Mouse (Mus musculus): ENCODE results near the gene Abtb1.

Gene Abtb1

DNA sequence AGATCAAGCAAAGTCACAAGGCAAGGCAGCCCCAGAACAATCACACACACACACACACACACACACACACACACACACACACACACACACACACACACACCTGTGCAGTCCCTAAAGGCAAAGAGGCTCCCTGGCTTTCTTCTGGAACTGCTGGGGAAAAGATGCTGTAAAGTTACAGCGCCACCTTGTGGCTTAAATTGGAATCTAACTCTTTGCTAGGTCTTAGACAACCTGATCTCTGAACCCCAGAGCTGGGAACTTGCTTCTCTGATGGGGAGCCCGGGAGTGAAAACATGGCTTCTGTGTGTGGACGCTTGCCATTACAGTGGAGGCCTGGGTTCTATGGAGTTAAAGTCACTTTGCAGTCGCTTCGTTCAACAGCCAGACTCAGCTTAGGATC, 13.9 kb upstream of the Abtb1 start:
- DNase-seq (ENCODE audit: low spot score in 2 of 2) = peak; percentile 63 to 73

DNA sequence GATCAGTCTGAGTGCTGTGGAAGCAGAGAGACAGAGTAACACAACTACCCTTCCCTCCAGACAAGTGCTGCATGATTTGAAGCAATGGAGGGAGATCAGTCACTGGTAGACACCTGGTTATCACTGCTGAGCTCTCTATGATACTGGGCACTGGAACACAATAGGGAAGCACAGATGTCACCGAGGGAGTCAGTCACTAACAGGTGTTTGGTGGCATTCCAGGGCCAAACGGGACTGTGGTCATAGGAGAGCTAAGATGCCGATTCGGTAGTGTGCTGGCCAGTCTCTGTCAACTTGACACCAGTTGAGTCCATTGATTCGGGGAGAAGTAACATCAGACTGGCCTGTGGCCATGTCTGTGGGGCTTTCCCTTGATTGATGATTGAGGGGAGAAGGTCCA, 12.7 kb upstream of the Abtb1 start:
- DNase-seq (ENCODE audit: low spot score in 2 of 2) = no peak

DNA sequence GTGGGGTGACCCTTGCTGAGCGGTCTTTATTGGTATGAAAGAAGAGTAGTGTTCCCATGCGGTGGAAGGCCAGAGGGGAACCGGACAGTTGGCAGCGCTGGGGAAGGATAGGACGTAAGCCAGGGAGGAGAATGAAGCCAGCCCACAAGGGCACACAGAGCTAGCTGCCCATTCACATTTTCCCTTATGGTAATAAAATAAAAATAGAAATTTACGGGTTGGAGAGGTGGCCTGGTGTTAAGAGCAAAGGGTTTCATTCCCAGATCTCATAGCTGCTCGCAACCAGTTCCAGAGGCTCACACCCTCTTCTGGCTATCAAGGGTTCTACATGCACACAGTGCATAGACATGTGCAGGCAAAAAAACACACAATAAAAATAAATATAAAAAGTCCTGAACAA, 8.2 kb upstream of the Abtb1 start:
- no peak for DNase-seq (ENCODE audit: low spot score in 2 of 2)

DNA sequence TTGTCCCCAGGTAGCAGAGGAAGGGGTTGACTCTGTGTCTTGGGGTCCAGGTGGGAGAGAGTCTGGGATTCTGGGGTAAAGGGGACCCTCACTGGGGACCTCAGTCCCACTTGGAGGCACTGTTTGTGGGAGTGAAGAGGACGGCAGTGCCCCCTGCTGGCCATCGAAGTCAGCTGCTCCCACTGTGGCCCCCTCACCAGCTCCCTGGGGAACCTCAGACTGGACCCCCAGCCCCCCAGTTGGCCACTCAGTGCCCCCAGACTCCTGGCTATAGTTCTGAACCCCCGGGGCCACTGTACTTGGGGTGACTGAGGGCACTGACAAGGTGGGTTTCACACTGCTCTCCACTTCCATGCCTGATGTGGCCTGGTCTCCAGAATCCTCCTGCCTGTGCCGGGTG, 7.5 kb upstream of the Abtb1 start:
- DNase-seq (ENCODE audit: low spot score in 2 of 2) = no peak

DNA sequence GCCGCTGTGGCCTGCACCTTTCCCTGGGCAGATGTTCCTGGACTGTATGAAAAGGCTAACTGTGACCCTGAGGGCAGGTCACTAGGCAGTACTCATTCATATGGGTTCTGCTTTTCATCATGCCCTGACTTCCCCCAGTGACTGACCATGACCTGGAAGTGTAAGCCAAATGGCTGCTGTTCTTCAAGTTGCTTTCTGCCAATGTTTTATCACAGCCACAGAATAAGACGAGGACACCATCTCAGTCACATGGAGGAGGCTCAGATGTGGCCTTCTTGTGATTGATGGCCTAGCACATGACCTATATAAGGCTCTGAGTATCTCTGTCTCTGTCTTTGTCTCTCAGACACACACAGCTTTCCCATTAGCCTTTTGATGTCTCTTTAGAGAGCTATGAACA, 5.8 kb upstream of the Abtb1 start:
- no peak for DNase-seq (ENCODE audit: low spot score in 2 of 2)

DNA sequence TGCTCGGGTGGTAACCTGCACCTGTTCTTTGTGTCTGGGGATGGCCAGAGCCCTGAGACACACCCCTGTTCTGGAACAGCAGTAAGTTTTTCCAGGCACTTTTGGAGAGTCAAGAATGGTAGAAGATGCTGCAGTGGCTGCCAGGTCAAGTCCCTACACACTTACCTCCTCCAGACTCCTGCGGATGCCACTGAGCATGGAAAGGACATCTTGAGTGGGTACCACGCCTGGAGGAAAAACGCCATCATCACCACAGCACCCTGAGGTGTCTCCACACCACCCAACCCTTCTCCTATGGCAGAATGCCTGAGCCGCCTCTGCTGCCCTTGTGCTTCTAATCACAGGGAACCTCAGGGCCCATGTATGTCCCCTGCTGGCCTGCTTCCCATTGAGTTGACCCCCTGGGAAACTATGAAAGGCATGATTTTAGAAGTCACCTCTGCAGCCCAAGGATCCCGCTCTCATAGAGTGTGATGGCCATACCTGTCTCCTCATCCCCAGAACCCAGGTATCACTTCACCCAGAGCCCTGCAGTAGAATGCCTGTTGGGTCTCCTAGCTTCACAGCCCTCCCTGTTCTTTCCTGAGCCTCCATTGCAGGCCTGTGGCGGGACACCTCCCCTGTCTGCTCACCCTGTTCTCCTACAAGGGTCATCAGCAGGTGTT, 3.2 kb upstream of the Abtb1 start:
- no peak for DNase-seq (ENCODE audit: low spot score in 2 of 2)

DNA sequence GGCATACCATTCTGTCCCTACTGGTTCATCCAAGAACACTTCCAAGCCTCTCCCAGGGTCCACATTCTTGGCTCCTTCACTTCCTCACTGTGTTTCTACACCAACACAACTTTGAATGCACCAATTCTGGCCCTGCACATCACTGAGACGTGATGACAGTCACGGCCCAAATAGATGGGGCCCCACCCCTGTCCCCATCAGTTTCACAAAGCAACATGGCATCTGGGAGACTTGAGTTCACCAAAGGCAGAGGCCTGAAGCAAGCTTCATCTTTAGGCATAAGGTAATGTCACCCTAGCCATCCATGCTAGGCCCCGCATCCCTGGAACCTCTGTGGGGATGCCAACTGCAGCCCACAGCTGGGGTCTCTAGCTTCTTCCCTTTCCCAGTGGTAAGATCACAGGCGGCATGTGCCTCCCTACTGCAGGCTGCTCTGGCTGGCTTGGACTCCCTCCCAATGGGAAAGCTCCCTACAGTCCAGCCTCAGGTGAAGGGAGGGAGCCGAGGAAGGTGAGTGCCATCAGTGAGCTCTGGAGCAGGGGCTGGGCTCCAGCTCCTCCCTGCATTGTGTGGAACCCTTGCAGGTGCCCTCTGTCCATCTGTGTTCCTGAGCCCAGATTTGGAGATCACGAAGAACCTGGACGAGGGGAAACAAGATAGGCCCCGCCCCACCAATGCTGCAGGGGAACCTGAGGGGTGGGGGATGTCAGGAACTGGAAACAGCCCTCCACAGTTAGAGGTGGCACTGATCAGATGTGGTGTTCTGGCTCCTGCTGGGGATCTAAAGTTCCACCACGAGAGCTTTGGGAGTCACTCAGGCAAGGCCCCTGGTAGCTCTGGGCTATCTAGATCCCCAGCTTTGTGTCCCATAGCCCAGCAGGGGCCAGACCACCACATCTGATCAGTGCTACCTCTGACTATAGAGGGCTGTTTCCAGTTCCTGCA, 2.3 kb upstream of the Abtb1 start:
- no peak for DNase-seq (ENCODE audit: low spot score in 2 of 2)

DNA sequence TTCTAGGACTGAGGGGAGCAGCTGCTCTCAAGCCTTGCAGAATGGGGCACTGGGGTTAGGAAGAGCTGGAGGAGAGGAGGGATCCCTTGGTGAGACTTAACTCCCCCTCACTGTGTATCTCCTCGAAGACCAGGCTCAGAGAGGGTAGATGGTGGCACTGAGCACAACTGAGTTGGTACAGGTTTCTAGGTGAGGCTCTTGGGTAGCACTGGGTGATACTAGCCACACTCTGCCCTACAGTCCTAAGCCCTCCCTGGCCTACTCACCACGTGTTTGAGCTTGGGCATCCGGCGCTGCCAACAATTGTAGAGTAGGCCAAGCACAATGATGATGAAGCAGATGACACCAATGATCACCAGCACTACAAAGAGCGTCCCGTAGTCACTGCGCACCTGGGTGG, 1.5 kb upstream of the Abtb1 start:
- DNase-seq (ENCODE audit: low spot score in 2 of 2) = no peak

DNA sequence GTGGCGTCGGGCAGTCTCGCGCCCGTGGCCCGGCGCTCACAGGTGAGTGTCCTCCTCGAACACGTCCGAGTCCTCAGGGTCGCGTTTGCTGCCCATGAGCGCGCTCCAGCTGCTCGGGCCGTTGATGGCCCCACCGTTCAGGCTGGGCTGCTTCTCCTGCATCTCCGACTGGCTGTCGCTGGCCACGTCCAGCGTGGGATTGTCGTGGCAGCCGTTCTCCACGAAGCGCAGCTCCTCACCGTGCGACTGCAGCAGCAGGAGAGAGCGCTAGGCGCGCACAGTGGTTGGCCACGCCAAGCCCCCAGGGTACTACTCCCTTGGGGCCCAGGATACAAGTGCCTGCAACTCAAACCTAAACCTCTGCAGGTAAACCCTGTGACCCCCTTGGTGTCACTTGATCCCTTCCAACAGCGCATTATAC, 957 bp upstream of the Abtb1 start:
- DNase-seq (ENCODE audit: low spot score in 2 of 2) = peak; percentile 70 to 81

DNA sequence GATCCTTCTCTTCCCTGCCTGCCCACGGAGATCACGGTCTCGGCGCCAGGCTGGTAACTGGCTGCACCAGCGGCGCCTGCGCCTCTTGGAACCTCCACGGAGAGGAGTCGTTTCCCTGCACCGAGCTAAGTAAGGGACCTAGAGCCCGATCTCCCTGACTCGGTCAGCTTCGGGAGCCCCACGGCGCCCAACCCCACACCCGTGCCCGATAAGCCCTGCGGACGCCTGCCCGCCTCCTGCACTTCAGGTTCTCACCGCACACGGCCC, 337 bp downstream of the Abtb1 start:
- DNase-seq (ENCODE audit: low spot score in 2 of 2) = no peak

DNA sequence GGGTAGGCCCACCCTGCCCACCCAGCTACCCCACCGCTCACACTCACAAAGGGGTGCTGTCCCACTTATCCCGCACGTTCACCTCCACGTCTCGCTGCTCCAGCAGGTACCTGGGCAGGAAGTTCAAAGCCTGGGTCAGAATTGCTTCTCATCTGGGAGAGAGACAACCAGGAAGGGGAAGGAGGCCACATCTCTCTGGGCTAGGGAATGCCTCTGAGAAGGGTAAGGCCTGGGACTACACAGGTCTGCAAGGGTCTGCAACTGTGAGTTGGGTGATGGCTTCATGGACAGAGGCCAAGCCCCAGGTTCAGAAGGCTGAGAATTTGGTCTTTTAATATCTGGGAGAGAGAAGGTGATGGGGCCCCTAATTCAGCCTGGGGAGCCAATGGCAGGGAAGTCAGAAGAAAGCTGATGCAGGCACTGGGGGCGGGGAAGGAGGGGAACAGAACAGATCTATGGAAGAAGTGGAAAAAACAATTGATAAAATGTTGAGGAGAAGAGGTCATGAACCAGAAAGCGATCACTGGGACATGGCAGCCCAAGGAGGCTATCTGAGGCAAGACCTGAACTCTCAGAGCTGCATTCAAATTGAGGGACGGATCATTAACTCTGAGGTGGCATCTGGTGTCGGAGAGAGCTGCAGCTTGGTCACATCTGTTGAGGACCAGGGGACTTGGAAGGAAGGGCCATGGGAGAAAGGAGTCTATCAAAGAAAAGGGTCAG, 832 bp downstream of the Abtb1 start:
- no peak for DNase-seq (ENCODE audit: low spot score in 2 of 2)

DNA sequence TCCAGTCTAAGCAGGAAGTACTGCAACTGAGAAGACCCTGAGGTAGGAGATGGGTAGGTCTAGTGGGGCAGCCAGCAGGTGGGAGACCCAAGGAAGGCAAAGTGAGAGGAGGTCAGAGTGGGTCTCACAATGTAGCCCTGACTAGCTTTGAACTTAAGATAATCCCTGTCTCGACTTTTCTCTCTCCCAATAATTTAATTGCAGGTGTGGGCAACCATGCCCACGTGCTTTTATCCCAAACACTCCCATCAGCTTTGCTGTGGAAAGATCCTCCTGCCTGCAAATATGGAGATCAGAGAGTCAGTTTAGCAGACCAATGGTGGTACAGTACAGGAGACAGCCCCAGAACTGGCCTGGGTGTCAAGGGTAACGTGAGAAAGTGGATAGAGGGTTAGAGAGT, 1.6 kb downstream of the Abtb1 start:
- DNase-seq (ENCODE audit: low spot score in 2 of 2) = no peak

DNA sequence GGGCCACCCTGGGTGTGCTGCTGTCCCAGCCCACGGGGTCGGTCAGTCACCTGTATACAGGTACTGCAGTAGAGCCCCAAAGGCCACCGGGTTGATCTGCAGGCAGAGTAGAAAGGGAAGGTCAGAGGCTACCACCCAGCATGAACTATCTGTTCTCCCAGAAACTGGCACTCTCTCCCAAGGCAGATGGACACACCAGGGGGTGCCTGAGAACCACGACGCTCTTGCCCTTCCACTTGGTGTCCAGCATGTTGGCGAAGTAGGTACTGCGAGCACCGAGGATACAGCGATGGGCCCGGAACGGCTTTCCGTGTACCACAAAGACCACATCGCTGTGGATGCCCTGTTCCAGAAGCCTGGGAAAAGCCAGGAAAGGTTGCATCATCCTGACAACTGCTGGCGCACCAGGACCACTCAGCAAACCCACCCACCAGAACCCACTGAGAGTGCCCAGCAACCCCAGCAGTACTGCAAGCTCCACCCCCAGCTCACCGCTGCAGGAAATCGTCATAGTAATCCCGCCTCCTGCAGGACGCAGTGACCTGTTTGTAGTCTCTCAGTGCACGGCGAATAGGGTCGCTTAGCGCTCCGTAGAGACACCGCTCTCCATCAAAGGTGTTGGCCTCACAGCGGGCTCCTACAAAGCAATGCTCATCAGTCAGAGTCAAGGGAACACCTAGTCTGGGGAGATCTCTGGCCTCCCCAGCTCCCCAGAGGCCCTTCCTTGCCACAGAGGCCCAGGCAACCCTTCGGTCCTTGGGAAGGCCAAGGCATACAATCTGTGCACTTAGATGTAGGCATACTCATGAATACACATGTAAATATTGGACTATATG, 2.4 kb downstream of the Abtb1 start:
- DNase-seq (ENCODE audit: low spot score in 2 of 2) = no peak

DNA sequence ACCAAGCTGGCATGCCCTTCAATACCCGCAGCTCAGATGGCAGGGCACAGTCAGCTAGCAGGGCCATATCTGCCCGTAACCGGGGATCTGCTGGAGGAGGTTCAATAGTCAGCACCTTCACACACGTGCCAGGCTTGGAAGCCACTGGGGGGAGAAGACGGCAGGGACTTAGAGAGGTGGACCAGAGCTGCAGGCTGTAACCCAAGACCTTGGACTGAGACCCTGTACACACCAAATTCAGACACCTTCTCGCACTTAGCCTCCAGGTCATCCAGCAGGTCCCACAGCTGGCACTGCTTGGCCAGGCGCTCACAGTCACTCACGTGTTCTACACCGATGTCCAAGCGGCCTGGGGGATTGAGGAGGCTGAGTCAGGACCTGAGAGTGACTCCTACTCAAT, 3.2 kb downstream of the Abtb1 start:
- no peak for DNase-seq (ENCODE audit: low spot score in 2 of 2)

DNA sequence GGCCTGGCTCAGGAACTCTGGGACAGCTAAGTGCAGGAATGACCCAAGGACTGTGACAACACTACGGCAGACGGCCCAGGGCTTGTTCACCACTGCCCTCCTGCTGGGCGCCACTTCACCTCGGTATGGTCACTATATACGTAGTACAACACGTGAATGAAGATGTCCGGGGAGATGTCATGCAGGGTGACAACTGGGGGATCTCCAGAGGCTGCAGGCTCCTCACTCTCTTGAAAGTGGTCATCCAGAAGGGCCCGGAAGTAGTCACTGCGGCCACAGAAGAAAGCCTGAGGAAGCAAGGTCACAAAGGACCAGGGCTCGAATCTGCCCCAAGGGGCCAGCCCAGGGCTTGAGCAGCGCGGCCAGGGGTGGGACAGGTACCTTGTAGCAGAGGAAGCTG, 3.8 kb downstream of the Abtb1 start:
- DNase-seq (ENCODE audit: low spot score in 2 of 2) = no peak

DNA sequence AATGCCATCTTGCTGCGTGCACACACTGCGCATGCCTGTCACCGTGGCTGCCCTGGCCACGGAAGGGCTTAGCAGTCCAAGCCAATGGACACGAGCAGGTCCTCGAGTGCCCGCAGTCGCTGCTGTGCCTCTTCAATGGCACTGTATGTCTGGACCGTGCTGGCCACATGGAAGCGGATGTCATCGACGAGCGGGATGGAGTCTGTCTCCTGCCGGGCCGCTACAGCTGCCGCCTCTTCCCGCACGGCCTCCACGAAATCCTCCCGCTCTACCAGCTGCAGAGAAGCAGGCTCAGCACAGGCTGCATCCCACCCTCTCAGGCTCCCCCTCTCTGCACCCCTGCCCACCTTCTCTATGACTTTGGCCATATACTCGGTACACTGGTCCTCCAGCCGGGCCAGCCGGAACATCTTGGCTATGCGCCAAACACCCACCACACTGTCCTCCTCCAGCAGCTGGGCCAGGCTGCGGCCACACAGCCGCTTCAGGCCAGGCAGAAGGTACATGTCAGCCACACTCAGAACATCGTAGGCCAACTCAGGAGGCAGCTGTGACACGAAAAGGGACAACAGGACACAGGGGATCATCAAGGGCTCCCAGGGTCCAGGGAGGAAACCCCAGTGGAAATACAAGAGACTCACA, 5.5 kb downstream of the Abtb1 start:
- DNase-seq (ENCODE audit: low spot score in 2 of 2) = no peak

DNA sequence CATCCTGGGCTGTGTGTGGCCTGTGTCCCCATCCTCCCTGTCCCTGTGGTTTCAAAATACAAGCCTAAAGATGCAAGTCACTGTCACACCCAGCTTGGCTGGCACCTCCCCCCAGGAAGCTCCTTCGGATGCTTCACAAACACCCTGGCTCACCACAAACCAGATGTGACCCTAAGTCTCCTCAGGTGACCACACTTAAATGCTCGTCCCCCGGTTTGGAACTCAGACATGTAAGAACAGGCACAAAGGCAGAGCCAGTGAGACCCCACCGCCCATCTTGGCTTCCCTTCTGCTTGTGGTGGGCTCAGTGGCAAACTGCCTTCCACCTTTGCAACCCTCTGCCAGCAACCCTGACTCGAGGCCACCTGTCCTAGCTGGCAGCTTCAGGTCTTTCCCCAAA, 6.7 kb downstream of the Abtb1 start:
- DNase-seq (ENCODE audit: low spot score in 2 of 2) = no peak

DNA sequence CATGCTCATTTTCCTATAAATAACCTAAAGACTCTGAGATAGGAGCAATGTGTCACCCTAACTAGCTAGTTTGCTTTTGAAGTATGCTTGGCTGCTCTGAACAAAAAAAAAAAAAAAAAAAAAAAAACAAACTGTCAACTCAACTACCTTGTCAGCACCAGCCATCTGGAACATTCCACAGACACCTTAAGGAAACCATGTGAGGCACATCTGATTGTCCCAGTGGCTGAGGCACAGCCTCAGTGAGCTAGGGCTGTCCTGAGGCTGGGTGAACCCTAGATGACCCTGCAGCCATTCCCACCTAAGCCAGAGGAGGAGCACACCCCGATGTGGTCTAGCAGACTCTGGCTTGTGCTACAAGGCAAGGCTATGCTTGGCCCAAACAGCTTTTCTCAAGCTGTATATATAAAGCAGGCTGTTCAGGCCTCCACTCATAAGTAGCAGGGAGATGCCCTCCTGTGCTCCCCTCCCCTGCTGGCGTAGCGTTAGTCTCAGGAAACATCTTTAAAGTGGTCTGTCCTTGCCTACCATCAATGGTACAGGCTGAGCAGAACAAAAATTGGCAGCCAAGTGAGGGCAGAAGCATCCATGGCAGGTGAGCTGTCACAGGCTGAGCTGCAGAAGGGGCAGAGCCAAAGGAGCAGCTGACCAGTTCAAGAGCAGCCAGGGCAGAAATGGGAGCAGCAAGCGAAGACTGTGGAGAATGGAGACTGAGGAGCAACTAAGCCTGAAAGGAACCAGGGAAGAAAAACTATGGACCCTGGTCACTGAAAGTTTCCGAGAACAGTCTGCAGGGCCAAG, 8.2 kb downstream of the Abtb1 start:
- no peak for DNase-seq (ENCODE audit: low spot score in 2 of 2)

DNA sequence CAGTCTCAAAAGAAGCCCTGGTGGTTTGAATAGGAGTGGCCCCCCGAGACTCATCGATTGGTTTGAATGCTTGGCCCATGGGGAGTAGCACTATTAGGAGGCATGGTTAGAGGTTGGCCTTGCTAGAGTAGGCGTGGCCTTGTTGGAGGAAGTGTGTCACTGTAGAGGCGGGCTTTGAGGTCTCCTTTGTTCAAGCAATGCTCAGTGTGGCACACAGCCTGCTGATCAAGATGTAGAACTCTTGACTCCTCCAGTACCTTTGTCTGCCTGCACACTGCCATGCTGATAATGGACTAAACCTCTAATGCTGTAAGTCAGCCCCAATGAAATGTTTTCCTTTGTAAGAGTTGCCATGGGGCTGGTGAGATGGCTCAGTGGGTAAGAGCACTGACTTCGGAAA, 9.1 kb downstream of the Abtb1 start:
- no peak for DNase-seq (ENCODE audit: low spot score in 2 of 2)

DNA sequence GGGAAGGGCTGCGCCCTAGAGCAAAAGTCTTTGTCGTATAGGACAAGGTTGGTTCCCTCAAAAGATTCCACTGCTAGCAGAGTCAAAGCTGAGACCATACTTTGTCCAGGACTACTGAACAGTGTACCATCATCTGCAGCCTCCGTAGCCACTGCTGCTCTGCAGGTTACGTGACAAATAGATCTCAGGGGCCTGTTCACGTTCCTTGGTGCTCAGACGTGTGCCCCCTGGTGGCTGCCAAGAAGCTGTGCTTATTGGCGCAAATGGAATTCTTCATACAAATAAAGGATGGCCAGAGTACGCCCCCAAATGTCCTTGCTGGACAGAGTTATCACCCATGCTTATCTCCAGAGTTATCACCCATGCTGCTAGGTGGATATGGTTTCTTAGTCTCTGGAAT, 10.3 kb downstream of the Abtb1 start:
- DNase-seq (ENCODE audit: low spot score in 2 of 2) = peak; percentile 67 to 72
